Mouse (Mus musculus): ENCODE data around the gene Mepce.

GRCm38 (mm10) chr5:137733638-137734288 lies 53.7 kb downstream of the Mepce start:
- TF ChIP-seq TCF12 (IDR thresholded peaks at IDR 0.05; ENCODE audit: low read depth, low read length) (no peak), POLR2A (IDR thresholded peaks at IDR 0.05; ENCODE audit: control insufficient read depth in 1 of 2, insufficient read depth in 1 of 2, low read depth in 1 of 2, low read length in 2 of 2, poor library complexity in 1 of 2) (no peak), CTCF (IDR thresholded peaks at IDR 0.05 in 2 of 3, conservative IDR thresholded peaks at IDR 0.05 in 1 of 3; ENCODE audit: control insufficient read depth in 1 of 3, insufficient read depth in 1 of 3, low read depth in 2 of 3, low read length in 3 of 3, poor library complexity in 1 of 3, severe bottlenecking in 1 of 3) (no peak), EP300 (IDR thresholded peaks at IDR 0.05; ENCODE audit: low read depth in 1 of 2, low read length in 2 of 2) (no peak), USF2 (IDR thresholded peaks at IDR 0.05; ENCODE audit: borderline replicate concordance in 1 of 2, insufficient read depth in 1 of 2, low read depth in 1 of 2, low read length in 2 of 2) (no peak), BHLHE40 (IDR thresholded peaks at IDR 0.05; ENCODE audit: borderline replicate concordance, low read depth, low read length) (no peak), HCFC1 (IDR thresholded peaks at IDR 0.05; ENCODE audit: low read depth, low read length) (no peak), ELF1 (IDR thresholded peaks at IDR 0.05; ENCODE audit: low read depth, low read length) (no peak), NELFE (IDR thresholded peaks at IDR 0.05; ENCODE audit: low read depth, low read length) (no peak), POLR2AphosphoS2 (IDR thresholded peaks at IDR 0.05; ENCODE audit: low read length) (no peak), USF1 (IDR thresholded peaks at IDR 0.05; ENCODE audit: low read depth, low read length) (no peak), MXI1 (IDR thresholded peaks at IDR 0.05; ENCODE audit: low read depth, low read length) (no peak), ZC3H11A (IDR thresholded peaks at IDR 0.05; ENCODE audit: low read depth, low read length) (no peak)

Data from MEL (cell line).